Mouse (Mus musculus) heart, adult 8-10 months (tissue): ENCODE data around the gene Ush2a. TPM values are rescaled to one million over a fixed set of nuclear protein-coding genes. Genes with fewer than 3 reads are reported as not detected.

Source experiments
- DNase-seq: peaks from one replicate; pipeline ENCODE4 v3.0.0; 2022; ENCODE audit warnings: low spot score
- total RNA-seq, 4 experiments: library from RNA; stranded (reverse); gene quantifications; 2 replicates each; pipeline ENCODE4 v1.2.4; 2022

Ush2a gene
- total RNA-seq, 4 experiments from 2014 or later: 0.06 to 0.19 TPM; not detected in 2

DNA sequence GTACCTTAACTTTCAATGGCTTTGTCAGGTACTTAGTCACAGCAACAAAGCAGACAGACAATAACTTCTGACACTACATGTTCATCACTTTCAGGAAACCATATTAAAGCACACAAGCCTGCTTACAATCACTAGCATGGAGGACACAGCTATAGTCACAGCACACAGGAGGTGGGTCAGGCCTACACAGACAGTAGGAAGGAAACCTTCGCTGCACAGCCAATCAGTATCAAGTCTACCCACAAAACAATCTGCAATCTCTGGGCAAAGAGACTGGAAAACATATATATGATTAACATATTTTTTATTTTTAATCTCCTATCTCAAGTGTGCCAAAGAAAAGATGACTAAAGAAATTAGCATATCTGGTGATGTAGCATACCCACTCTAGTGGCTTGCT, 743.0 kb downstream of the Ush2a start:
- DNase-seq: no peak

DNA sequence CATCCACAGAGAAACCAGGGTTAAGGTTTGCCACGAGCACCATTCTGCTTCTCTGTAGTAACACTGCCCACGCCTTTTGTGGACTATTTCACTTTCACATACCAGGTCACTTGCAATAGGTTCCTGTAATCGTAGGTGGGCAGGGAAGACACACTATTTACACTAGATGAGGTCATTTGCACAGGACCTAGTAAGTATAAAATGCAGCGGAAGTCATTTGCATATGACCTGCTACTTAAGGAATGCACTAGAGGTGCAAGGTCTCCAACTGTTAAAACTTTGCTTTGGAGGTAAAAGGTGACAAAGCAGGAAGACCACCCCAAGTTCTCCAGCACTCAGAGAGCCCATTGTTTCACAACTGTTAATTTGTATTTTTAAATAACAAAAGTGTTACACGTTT, 744.4 kb downstream of the Ush2a start:
- no peak for DNase-seq

DNA sequence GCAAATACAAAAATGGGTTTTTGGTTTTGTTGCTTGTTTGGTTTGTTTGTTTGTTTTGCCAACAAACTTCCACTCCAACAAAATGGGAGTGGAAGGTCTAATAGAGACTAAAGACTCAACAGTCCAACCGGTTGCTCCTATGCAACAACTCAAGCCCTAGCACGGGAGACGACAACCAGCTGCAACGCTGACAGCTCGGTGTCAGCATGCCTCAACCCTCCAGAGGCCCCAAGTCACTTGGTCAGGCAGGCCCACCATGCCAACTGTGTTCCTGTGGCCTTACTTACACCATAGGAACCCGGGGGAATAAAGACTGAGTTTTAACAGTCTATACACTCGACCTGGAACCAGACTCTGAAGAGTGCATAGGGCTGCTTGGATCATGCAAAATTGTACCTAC, 745.0 kb downstream of the Ush2a start:
- no peak for DNase-seq

DNA sequence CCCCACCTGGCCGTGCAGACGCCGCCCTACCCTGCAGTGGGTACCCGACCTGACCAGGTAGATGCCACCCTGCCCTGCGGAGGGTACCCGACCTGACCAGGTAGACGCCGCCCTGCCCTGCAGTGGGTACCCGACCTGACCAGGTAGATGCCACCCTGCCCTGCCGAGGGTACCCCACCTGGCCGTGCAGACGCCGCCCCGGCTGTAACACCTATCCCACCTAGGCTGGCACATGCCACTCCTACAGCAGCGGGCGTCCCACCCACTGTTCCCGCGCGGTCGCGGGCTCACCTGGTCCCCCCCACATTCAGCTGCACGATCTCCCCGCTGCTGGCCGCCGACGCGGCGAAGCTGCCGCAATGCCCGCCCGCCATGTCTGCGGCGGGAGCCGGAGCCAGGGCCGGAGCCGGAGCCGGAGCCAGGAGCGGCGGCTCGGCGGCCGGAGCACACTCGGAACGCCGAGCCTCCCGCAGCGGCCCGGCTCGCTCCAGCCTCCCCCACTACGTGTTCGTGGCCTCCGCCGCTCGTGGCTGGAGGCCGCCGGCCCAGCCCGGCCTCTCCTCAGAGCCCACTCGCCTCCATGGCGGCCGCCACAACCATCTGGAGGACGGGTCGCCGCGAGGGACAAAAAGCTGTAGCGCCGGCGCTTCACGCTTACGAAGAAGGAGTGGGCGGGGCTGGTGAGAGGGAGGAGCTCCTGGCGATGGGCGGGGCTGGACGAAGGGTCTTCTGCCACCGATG, 745.6 kb downstream of the Ush2a start, which contains the start of gene Kctd3:
Gene Kctd3 (minus strand): TSS at position 603 of the 741 bp plus-strand sequence.
- peak; percentile 93 for DNase-seq

DNA sequence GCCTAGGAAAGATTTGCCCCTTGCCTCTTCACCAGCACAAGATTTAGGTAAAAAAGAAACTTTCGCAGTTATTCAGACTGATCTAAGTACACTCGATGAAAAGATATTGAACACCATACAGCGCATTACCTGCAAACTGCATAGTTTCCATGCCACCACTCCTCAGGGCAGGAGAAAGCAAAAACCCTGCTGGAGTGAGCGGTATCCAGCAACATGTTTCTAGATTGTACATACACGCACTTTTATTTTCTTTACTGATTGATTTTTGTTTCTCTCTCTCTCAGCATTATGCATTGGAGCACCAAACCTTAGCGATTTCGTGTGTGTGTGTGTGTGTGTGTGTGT, 746.1 kb downstream of the Ush2a start:
- DNase-seq: no peak

DNA sequence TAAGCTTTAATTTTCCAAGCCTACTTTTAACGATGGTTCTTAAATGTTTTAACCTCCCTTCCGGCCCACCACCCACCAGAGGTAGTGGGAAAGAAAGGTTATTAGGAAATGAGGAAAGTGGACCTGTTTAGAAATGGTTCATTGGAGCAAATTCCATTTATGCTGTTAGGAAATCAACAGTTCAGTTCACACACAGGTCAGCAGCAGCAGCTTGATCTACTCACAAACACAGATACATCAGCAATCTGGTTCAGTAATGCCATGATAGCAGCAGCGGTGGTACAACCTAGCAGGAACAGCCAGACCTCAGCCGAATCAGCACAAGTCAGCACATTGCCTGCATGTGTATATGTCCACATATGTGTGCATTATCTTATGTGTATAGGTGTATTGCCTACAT, 748.8 kb downstream of the Ush2a start:
- DNase-seq: no peak

DNA sequence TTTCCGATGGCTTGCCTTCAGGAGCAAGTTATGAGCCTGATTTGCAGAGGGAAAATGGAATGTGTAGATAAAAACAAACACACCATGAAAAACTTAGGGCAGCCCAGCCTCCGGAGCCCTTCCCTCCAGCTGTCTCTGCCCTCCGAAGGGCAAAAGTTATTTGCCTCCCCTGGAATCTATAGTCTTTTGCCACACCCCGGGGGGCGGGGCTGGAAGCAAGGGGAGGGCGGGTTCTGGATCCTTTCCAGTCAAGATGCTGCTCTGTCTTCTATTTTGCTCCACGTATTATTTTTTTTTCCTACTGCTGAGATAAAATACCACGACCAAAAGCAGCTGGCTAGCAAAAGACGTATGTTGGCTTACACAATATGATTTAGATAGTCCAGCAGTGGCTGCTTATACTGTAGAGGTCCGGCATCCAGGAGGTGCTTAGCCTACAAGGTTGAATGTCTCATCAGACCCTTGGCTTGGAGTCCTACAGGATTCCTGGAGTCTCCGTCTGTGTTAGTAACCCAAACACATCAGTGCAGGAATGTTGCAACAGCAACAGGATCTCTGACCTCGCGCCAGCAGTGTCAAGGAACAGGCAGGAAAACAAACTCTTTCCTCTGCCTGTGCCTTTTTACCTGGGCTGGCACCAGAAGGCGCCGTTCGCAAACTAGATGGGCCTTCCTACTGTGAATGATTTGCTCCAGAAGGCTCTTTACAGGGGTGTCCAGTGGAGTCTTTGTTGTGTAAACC, 751.2 kb downstream of the Ush2a start:
- no peak for DNase-seq

DNA sequence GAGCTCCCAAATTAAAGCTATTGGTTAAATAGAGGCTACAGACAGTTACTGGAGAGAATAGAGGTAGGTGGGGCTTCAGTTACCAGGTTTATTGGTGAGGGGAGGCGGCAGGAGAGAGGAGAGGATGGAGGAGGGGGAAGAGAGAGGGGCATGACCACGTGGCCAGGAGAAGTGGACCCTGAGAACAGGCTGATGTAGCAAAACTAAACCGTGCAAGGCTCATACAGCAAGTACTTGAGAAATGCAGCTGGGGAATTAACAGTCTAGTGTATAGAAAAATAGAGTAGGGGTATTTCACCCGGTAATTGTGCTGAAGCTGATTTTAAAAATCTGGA, 751.7 kb downstream of the Ush2a start:
- DNase-seq: no peak
